Mouse (Mus musculus): ENCODE measurements around the gene Erich4.

DNA sequence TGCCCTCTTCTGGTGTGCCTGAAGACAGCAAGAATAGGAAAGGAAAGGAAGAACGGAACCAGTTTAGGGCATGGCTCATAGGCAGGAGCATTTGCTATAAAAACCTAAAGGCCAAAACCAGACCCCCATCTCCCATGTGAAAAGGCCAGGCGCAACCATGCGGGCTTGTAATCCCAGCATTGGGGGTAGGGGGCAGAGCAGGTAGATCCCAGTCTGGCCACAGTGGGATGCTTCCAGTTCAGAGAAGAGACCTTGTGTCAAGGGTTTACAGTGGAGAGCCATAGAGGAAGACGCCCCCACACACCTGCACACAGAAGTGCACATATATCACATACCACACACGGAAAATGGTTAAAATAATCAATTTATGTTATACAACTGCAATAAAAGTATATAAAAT is 1.6 kb downstream of the Erich4 start:
- no peak for TF ChIP-seq CTCF (IDR thresholded peaks at IDR 0.05; ENCODE audit: low read depth)
- TF ChIP-seq EP300 (IDR thresholded peaks at IDR 0.05; ENCODE audit: low read depth): no peak
